Mouse (Mus musculus) erythroblast, embryonic 14.5 days (primary cell): ENCODE results near the gene Zfp553. TPM values are rescaled to one million over a fixed set of nuclear protein-coding genes. Genes with fewer than 3 reads are reported as not detected.

ENCODE experiments used
- H3K27me3 ChIP-seq: 2 replicates; pipeline ENCODE4 v1.6.1; 2012; ENCODE audit warnings: inconsistent platforms; ENCODE audit not compliant: control insufficient read depth
- H3K36me3 ChIP-seq: 2 replicates; pipeline ENCODE4 v1.6.1; 2012; ENCODE audit warnings: mild to moderate bottlenecking, inconsistent platforms; ENCODE audit not compliant: control insufficient read depth
- H3K4me1 ChIP-seq: 2 replicates; pipeline ENCODE4 v1.6.1; 2012; ENCODE audit warnings: inconsistent platforms; ENCODE audit not compliant: control insufficient read depth
- H3K4me3 ChIP-seq: replicated peaks from 2 replicates; pipeline ENCODE3; 2012; ENCODE audit warnings: moderate library complexity, mild to moderate bottlenecking, inconsistent platforms
- H3K9me3 ChIP-seq: 2 replicates; pipeline ENCODE4 v1.6.1; 2012; ENCODE audit warnings: low read length, inconsistent platforms, mixed read lengths; ENCODE audit not compliant: control insufficient read depth
- GATA1 ChIP-seq: IDR thresholded peaks from 2 replicates; pipeline ENCODE4 v1.6.1; 2012; ENCODE audit warnings: low read length, inconsistent platforms, mixed read lengths
- TAL1 ChIP-seq: IDR thresholded peaks from 3 replicates; pipeline ENCODE4 v1.6.1; 2012; ENCODE audit warnings: low read length, inconsistent platforms, mixed read lengths
- polyA plus RNA-seq: library from polyadenylated mRNA; stranded (reverse); fragments of >175 nt; gene quantifications from 2 replicates; pipeline ENCODE4 v1.2.3, GENCODE M21; 2012

Zfp553 gene
- polyA plus RNA-seq, 1 experiment = 0.26 TPM

- no peaks in the 10 kb centered on the region for H3K27me3 ChIP-seq
- TF ChIP-seq TAL1 = no peak
- H3K4me1 ChIP-seq = peaks cover 92% of the 10 kb centered on the region
- no peaks in the 10 kb centered on the region for H3K9me3 ChIP-seq
- H3K4me3 ChIP-seq = no peak overlapping the region
- H3K36me3 ChIP-seq = peaks cover 30% of the 10 kb centered on the region
These were observed 4.1 kb upstream of the Zfp553 start for GRCm38 (mm10) chr7:127228615-127229303.

- TF ChIP-seq GATA1 (no peak), TAL1 (no peak)
- Histone ChIP-seq H3K4me1 (peaks cover 79% of the 10 kb centered on the region), H3K27me3 (no peaks in the 10 kb centered on the region), H3K9me3 (peaks cover 11% of the 10 kb centered on the region), H3K36me3 (peaks cover 48% of the 10 kb centered on the region), H3K4me3 (peak overlapping the region; percentile 95)
These were observed 1.5 kb upstream of the Zfp553 start for GRCm38 (mm10) chr7:127231376-127231775.

- Histone ChIP-seq H3K4me3 (peak overlapping the region; percentile 95), H3K36me3 (peaks cover 52% of the 10 kb centered on the region), H3K9me3 (peaks cover 14% of the 10 kb centered on the region), H3K27me3 (no peaks in the 10 kb centered on the region), H3K4me1 (peaks cover 78% of the 10 kb centered on the region)
- no peak for TF ChIP-seq TAL1
- no peak for TF ChIP-seq GATA1
These were observed 837 bp upstream of the Zfp553 start for GRCm38 (mm10) chr7:127231826-127232621.

- Histone ChIP-seq H3K36me3 (peaks cover 58% of the 10 kb centered on the region), H3K9me3 (peaks cover 14% of the 10 kb centered on the region), H3K27me3 (no peaks in the 10 kb centered on the region), H3K4me3 (peak overlapping the region; percentile 95), H3K4me1 (peaks cover 66% of the 10 kb centered on the region)
- TF ChIP-seq TAL1 = no peak
These were observed 498 bp downstream of the Zfp553 start for GRCm38 (mm10) chr7:127233368-127233749.

GRCm38 (mm10) chr7:127233765-127234164 lies 904 bp downstream of the Zfp553 start:
- H3K36me3 ChIP-seq = peaks cover 62% of the 10 kb centered on the region
- peaks cover 63% of the 10 kb centered on the region for H3K4me1 ChIP-seq
- peak overlapping the region; percentile 95 for H3K4me3 ChIP-seq
- TF ChIP-seq TAL1 = no peak
- no peak for TF ChIP-seq GATA1
- no peaks in the 10 kb centered on the region for H3K27me3 ChIP-seq
- H3K9me3 ChIP-seq = peaks cover 14% of the 10 kb centered on the region

- H3K27me3 ChIP-seq = no peaks in the 10 kb centered on the region
- H3K9me3 ChIP-seq = peaks cover 14% of the 10 kb centered on the region
- H3K4me1 ChIP-seq = peaks cover 55% of the 10 kb centered on the region
- no peak overlapping the region for H3K4me3 ChIP-seq
- H3K36me3 ChIP-seq = peaks cover 55% of the 10 kb centered on the region
- TF ChIP-seq TAL1 = no peak
These were observed 1.9 kb downstream of the Zfp553 start for GRCm38 (mm10) chr7:127234777-127235176.

- H3K36me3 ChIP-seq = peaks cover 26% of the 10 kb centered on the region
- no peaks in the 10 kb centered on the region for H3K27me3 ChIP-seq
- H3K9me3 ChIP-seq = peaks cover 3% of the 10 kb centered on the region; the same call in 1 of the 2 replicates
- no peak for TF ChIP-seq GATA1
- no peak for TF ChIP-seq TAL1
- H3K4me1 ChIP-seq = peaks cover 37% of the 10 kb centered on the region
- H3K4me3 ChIP-seq = peak overlapping the region; percentile 90
These were observed 10.6 kb downstream of the Zfp553 start for GRCm38 (mm10) chr7:127243361-127243867.

GRCm38 (mm10) chr7:127243870-127244657 lies 11.2 kb downstream of the Zfp553 start, which contains the start of gene Zfp771:
Zfp771 (plus strand) TSS chr7:127244274.
- no peak for TF ChIP-seq TAL1
- peak; percentile 63 for TF ChIP-seq GATA1
- H3K27me3 ChIP-seq = no peaks in the 10 kb centered on the region
- H3K36me3 ChIP-seq = peaks cover 28% of the 10 kb centered on the region
- peak within 1 kb of the TSS; percentile 90 for H3K4me3 ChIP-seq
- H3K4me1 ChIP-seq = peaks cover 37% of the 10 kb centered on the region
- peaks cover 3% of the 10 kb centered on the region; the same call in 1 of the 2 replicates for H3K9me3 ChIP-seq
